Mouse (Mus musculus) embryo, embryonic 9.5 days (tissue): ENCODE measurements around the gene Chid1.

Experiments
- DNase-seq: peaks from one replicate; pipeline ENCODE4 v3.0.0-alpha.2; 2017; ENCODE audit errors: extremely low spot score

Chid1 gene

GRCm38 (mm10) chr7:141539556-141540311 lies at the start of gene Chid1:
Gene Chid1 (minus strand): TSS chr7:141539857.
- peak; percentile 99 for DNase-seq

GRCm38 (mm10) chr7:141588890-141589289 lies 49.2 kb upstream of the Chid1 start:
- DNase-seq: no peak

GRCm38 (mm10) chr7:141585881-141586280 lies 46.2 kb upstream of the Chid1 start:
- no peak for DNase-seq

- no peak for DNase-seq
These were observed 45.6 kb upstream of the Chid1 start for GRCm38 (mm10) chr7:141585288-141585687.

- DNase-seq: no peak
These were observed 44.6 kb upstream of the Chid1 start for GRCm38 (mm10) chr7:141584048-141584841.

- DNase-seq: no peak
These were observed 41.7 kb upstream of the Chid1 start for GRCm38 (mm10) chr7:141581323-141581722.

- no peak for DNase-seq
These were observed 39.3 kb upstream of the Chid1 start for GRCm38 (mm10) chr7:141578943-141579342.

- DNase-seq: no peak
These were observed 38.9 kb upstream of the Chid1 start for GRCm38 (mm10) chr7:141578511-141578910.

GRCm38 (mm10) chr7:141577801-141578200 lies 38.1 kb upstream of the Chid1 start:
- no peak for DNase-seq

- no peak for DNase-seq
These were observed 35.8 kb upstream of the Chid1 start for GRCm38 (mm10) chr7:141575481-141575880.

- no peak for DNase-seq
These were observed 34.4 kb upstream of the Chid1 start for GRCm38 (mm10) chr7:141574041-141574440.

GRCm38 (mm10) chr7:141570625-141571295 lies 31.1 kb upstream of the Chid1 start:
- no peak for DNase-seq

- DNase-seq: no peak
These were observed 30.3 kb upstream of the Chid1 start for GRCm38 (mm10) chr7:141569916-141570315.

- no peak for DNase-seq
These were observed 29.7 kb upstream of the Chid1 start for GRCm38 (mm10) chr7:141569283-141569803.

GRCm38 (mm10) chr7:141566587-141566986 lies 26.9 kb upstream of the Chid1 start:
- DNase-seq: no peak

GRCm38 (mm10) chr7:141564561-141564960 lies 24.9 kb upstream of the Chid1 start:
- no peak for DNase-seq

- DNase-seq: peak; percentile 53
These were observed 23.3 kb upstream of the Chid1 start for GRCm38 (mm10) chr7:141562852-141563427.

- no peak for DNase-seq
These were observed 22.8 kb upstream of the Chid1 start for GRCm38 (mm10) chr7:141562421-141562851.

- DNase-seq: peak; percentile 96
These were observed 22.2 kb upstream of the Chid1 start, which contains the start of gene Ap2a2 for GRCm38 (mm10) chr7:141561682-141562391. Gene Ap2a2 (plus strand): TSS chr7:141562173.

- DNase-seq: no peak
These were observed 20.8 kb upstream of the Chid1 start for GRCm38 (mm10) chr7:141560471-141560870.

GRCm38 (mm10) chr7:141559726-141560325 lies 20.2 kb upstream of the Chid1 start:
- no peak for DNase-seq
